ENCODE assay signal across 8 mouse cellular contexts in genomic region chr4:141214337-141214851, GRCm38 (mm10). TPM values are rescaled to one million over a fixed set of nuclear protein-coding genes. Genes with fewer than 3 reads are reported as not detected.
DNase-seq lines count a peak whose midpoint lies in the region; ATAC-seq and TF ChIP-seq lines count a peak whose summit lies in the region.

No protein-coding gene starts in this region.

- DNase-seq in B cell, adult 2 months: peak; percentile 71 to 72
- DNase-seq in NIH3T3 (ENCODE audit: low read depth): peak; percentile 16
- peak; percentile 74 for DNase-seq in embryo, embryonic 10 days (ENCODE audit: low spot score)
- DNase-seq in hindbrain, embryonic 11.5 days (ENCODE audit: low spot score): peak; percentile 47
- peak in 2 of 3 experiments; percentile 30 to 42 for DNase-seq in liver, embryonic 14.5 days (ENCODE audit: low read depth in 3 of 3, low spot score in 3 of 3)
- DNase-seq in neural tube, embryonic 10.5 days (ENCODE audit: extremely low spot score, low spot score): peak; percentile 43
- peak; percentile 80 for DNase-seq in thymus, postnatal 4 days
- no peak for DNase-seq in frontal cortex, postnatal 14 days (ENCODE audit: low spot score in 2 of 2)

- no peaks in the 10 kb centered on the region for H3K36me3 ChIP-seq in hindbrain, embryonic 11.5 days (ENCODE audit: control insufficient read depth, insufficient read depth, low read length)
- no peaks in the 10 kb centered on the region for H3K36me3 ChIP-seq in liver, embryonic 14.5 days (replicated peaks; ENCODE audit: control insufficient read depth, insufficient read depth, low read depth)

- 2% methylated on average over 16 of the region's 16 CpGs for WGBS in hindbrain, embryonic 11.5 days
- WGBS in liver, embryonic 14.5 days (ENCODE audit: insufficient replicate concordance): 2% methylated on average over 16 of the region's 16 CpGs

- H3K27ac ChIP-seq in hindbrain, embryonic 11.5 days (ENCODE audit: low read depth, low read length): no peak overlapping the region
- H3K27ac ChIP-seq in liver, embryonic 14.5 days: no peak overlapping the region

- H3K27me3 ChIP-seq in hindbrain, embryonic 11.5 days (ENCODE audit: control insufficient read depth, insufficient read depth, low read length): no peaks in the 10 kb centered on the region
- no peaks in the 10 kb centered on the region for H3K27me3 ChIP-seq in liver, embryonic 14.5 days (ENCODE audit: control insufficient read depth, insufficient read depth, low read length)

- peak; percentile 87 for TF ChIP-seq CTCF in liver, embryonic 14.5 days (IDR thresholded peaks at IDR 0.05; ENCODE audit: low read depth)

- H3K4me2 ChIP-seq in hindbrain, embryonic 11.5 days (replicated peaks; ENCODE audit: low read depth, low read length): peak overlapping the region; percentile 84
- H3K4me2 ChIP-seq in liver, embryonic 14.5 days (ENCODE audit: low read depth): peak overlapping the region; percentile 90

- ATAC-seq in hindbrain, embryonic 11.5 days (ENCODE audit: low FRiP score): peak; percentile 55
- ATAC-seq in liver, embryonic 14.5 days (ENCODE audit: insufficient read depth): peak; percentile 38

- peak overlapping the region; percentile 70 for H3K9ac ChIP-seq in hindbrain, embryonic 11.5 days (ENCODE audit: low read depth, low read length)
- H3K9ac ChIP-seq in liver, embryonic 14.5 days (replicated peaks): peak overlapping the region; percentile 28

- TF ChIP-seq EP300 in liver, embryonic 14.5 days (IDR thresholded peaks at IDR 0.05; ENCODE audit: low read depth): no peak

- peaks cover 5% of the 10 kb centered on the region for H3K4me1 ChIP-seq in hindbrain, embryonic 11.5 days (replicated peaks; ENCODE audit: control insufficient read depth, insufficient read depth, low read length)
- peaks cover 3 to 9% of the 10 kb centered on the region in 2 experiments; a peak in 3 of 4 replicates for H3K4me1 ChIP-seq in liver, embryonic 14.5 days (replicated peaks; ENCODE audit: control insufficient read depth in 2 of 2, insufficient read depth in 2 of 2, low read length in 1 of 2)

- H3K4me3 ChIP-seq in hindbrain, embryonic 11.5 days (ENCODE audit: low read depth, low read length): peak overlapping the region; percentile 57
- peak overlapping the region; percentile 53 to 79 for H3K4me3 ChIP-seq in liver, embryonic 14.5 days (ENCODE audit: insufficient read depth in 1 of 2, low read depth in 2 of 2, low read length in 2 of 2)

- no peaks in the 10 kb centered on the region for H3K9me3 ChIP-seq in hindbrain, embryonic 11.5 days (ENCODE audit: control insufficient read depth, low read length)
- H3K9me3 ChIP-seq in liver, embryonic 14.5 days (ENCODE audit: control insufficient read depth, low read length): no peaks in the 10 kb centered on the region

RNA-seq across cellular contexts. Expression of gene Rsg1, which starts 0.6 kb away (rescaled TPM):
- polyA plus RNA-seq in hindbrain, embryonic 11.5 days (2014; fragmentation: Nextera tagmentation; extraction: Ambion mirVana): 6.3 and 6.8 TPM in 2 replicates
- 0.78 and 0.87 TPM in 2 replicates for polyA plus RNA-seq in liver, embryonic 14.5 days (2012; rRNA removed)
- 0.56 and 1.2 TPM in 2 replicates for polyA plus RNA-seq in liver, embryonic 14.5 days (2014; fragmentation: Nextera tagmentation; extraction: Ambion mirVana)

RNA-seq across cellular contexts. Expression of gene Arhgef19, which starts 24.9 kb away (rescaled TPM):
- 2.1 and 3.1 TPM in 2 replicates for polyA plus RNA-seq in hindbrain, embryonic 11.5 days (2014; fragmentation: Nextera tagmentation; extraction: Ambion mirVana)
- 0.88 and 0.92 TPM in 2 replicates for polyA plus RNA-seq in liver, embryonic 14.5 days (2012; rRNA removed)
- polyA plus RNA-seq in liver, embryonic 14.5 days (2014; fragmentation: Nextera tagmentation; extraction: Ambion mirVana): 0.57 and 0.72 TPM in 2 replicates

Comparison
In these comparisons a context has a peak if more than half of its experiments do, and no peak if none do; other contexts are left out.
1. DNase-seq: peak in B cell, adult 2 months (2 of 2), NIH3T3 (single experiment), embryo, embryonic 10 days (single experiment), hindbrain, embryonic 11.5 days (single experiment), liver, embryonic 14.5 days (2 of 3), neural tube, embryonic 10.5 days (single experiment) and thymus, postnatal 4 days (single experiment); none in frontal cortex, postnatal 14 days (0 of 2).